Mouse (Mus musculus) embryonic facial prominence, embryonic 10.5 days (tissue): ENCODE results near the gene Grin2b. TPM values are rescaled to one million over a fixed set of nuclear protein-coding genes. Genes with fewer than 3 reads are reported as not detected.
A peak's percentile ranks its signal among the peaks of the same experiment; 100 is the strongest.

ENCODE experiments used
- DNase-seq: peaks from one replicate; pipeline ENCODE4 v3.0.0-alpha.2; 2017; ENCODE audit warnings: low spot score
- H3K27ac ChIP-seq: fragments of 300-500 bp; sonication (generic); replicated peaks from 2 replicates; pipeline ENCODE4 v1.5.1; 2016; ENCODE audit warnings: mild to moderate bottlenecking
- H3K27me3 ChIP-seq: fragments of 300-500 bp; sonication (generic); replicated peaks from 2 replicates; pipeline ENCODE4 v1.6.1; 2016; ENCODE audit warnings: low read depth, mild to moderate bottlenecking; ENCODE audit not compliant: poor library complexity, severe bottlenecking
- H3K36me3 ChIP-seq: fragments of 300-500 bp; sonication (generic); replicated peaks from 2 replicates; pipeline ENCODE4 v1.6.1; 2016; ENCODE audit warnings: mild to moderate bottlenecking, moderate library complexity
- H3K4me1 ChIP-seq: fragments of 300-500 bp; sonication (generic); 2 replicates; pipeline ENCODE4 v1.6.1; 2016
- H3K4me3 ChIP-seq: fragments of 300-500 bp; sonication (generic); 2 replicates; pipeline ENCODE4 v1.5.1; 2016; ENCODE audit warnings: mild to moderate bottlenecking, moderate library complexity
- H3K9me3 ChIP-seq: fragments of 300-500 bp; sonication (generic); 2 replicates; pipeline ENCODE4 v1.6.1; 2016; ENCODE audit warnings: mild to moderate bottlenecking
- WGBS: fragments of 180-500 bp; shearing (Covaris S2); methylation state at CpG from one replicate; pipeline ENCODE4 v1.1.7; 2016; 5-methylcytosine and 5-hydroxymethylcytosine counted together
- polyA plus RNA-seq: library from polyadenylated mRNA; unstranded; fragments of >200 nt; fragmentation: Nextera tagmentation; extraction: Ambion mirVana; gene quantifications from 2 replicates; pipeline ENCODE4 v1.2.1, GENCODE M21; 2016

Grin2b gene
- polyA plus RNA-seq, 1 experiment from 2014 or later, result 0.02 TPM

DNA sequence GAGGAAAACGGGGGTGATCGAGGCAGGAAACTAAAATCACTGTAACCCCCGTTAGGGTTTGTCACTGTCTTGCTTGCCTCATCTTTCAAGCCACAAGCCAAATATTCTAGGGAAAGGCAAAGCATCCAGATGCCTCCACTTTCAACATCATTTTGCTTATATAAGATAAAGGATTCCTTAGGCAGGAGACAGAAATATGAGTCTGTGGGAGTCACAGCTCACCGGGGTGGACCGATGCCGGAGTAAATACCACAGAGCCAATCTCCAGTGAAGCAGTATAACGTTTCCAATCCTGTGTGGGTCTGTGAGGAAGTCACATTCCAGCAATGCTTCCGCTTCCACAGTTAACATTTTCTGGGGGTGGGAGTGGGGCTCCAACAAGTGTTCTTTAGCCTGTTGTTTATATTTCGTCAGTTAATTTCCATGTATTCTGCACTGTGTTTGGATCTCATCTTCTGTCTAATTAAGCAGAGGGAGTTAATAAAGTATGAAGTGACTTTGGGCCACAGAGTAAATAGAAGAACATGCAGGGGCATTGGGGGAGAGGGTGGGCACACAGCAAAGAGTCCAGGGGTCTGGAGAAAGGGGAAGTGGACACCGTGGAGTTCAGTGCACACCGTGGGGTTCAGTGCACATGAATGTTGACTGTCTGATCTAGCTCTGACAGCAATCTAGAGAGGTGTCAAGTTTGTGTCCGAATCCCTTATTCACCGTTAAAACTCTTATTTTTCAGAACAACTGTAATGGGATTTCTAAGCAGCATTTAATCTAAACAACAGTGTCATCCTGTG, 374.9 kb downstream of the Grin2b start:
- Histone ChIP-seq H3K4me3 (no peak overlapping the region), H3K4me1 (0 out of 2 replicates have a peak, but pooled peaks cover 3% of the 10 kb centered on the region), H3K27me3 (no peaks in the 10 kb centered on the region), H3K36me3 (no peaks in the 10 kb centered on the region), H3K9me3 (no peaks in the 10 kb centered on the region), H3K27ac (no peak overlapping the region)
- DNase-seq, result peak; percentile 9
- WGBS, result 79% methylated on average over 13 of the region's 13 CpGs

DNA sequence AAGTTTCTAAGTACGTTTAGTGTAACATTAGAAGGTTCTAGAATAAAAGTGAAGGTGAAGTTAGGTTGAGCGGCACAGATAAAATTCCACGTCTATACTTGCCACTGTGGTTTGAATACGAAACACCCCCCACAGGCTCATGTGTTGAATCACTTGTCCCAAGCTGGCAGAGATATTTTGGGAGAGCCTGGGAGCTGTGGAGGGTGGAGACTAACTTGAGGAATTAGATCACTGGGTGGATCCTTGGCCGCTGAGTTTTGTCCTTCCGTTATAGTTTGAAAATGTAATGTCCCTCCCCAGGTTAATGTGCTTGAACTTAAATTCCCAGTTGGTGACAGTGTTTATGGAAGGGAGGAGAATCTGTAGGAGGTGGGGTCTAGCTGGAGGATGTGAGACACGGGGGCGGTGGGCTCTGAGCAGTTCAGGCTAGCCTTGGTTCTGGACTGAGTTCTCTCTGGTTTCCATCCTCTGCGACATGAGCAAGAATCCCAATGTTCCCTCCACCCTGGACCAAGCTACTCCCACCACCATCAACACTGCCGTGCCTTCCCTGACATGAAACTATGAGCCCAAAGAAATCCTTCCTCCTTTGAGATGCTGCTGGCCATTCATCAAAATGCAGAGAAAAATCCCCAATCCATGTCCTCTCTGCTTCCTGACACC, 375.8 kb downstream of the Grin2b start:
- H3K4me1 ChIP-seq, result 0 out of 2 replicates have a peak, but pooled peaks cover 3% of the 10 kb centered on the region
- no peaks in the 10 kb centered on the region for H3K36me3 ChIP-seq
- no peaks in the 10 kb centered on the region for H3K27me3 ChIP-seq
- no peaks in the 10 kb centered on the region for H3K9me3 ChIP-seq
- H3K4me3 ChIP-seq, result no peak overlapping the region
- no peak overlapping the region for H3K27ac ChIP-seq
- no peak for DNase-seq
- WGBS, result 83% methylated on average over 10 of the region's 10 CpGs

DNA sequence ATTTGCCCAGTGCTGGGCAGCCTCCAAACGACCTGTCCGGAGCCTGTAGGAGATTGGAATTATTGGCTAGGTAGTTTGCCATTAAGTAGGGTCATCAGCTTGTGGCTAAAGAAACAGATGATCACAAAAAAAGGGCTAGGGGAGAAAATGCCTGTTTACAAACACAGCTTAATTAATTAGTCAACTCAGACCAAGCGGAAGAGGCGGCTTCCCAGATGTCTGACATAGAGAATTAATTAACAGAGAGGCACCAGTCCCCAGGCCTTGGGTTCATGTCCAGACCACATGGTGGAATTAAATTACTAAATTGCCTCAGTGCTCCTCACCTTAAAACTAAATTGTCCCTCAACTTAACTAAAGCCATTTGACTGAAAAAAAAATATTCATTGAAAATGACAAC, 376.4 kb downstream of the Grin2b start:
- Histone ChIP-seq H3K4me3 (no peak overlapping the region), H3K27ac (no peak overlapping the region), H3K9me3 (no peaks in the 10 kb centered on the region), H3K27me3 (no peaks in the 10 kb centered on the region), H3K4me1 (0 out of 2 replicates have a peak, but pooled peaks cover 3% of the 10 kb centered on the region), H3K36me3 (no peaks in the 10 kb centered on the region)
- 75% methylated on average over 4 of the region's 4 CpGs for WGBS
- DNase-seq, result no peak

DNA sequence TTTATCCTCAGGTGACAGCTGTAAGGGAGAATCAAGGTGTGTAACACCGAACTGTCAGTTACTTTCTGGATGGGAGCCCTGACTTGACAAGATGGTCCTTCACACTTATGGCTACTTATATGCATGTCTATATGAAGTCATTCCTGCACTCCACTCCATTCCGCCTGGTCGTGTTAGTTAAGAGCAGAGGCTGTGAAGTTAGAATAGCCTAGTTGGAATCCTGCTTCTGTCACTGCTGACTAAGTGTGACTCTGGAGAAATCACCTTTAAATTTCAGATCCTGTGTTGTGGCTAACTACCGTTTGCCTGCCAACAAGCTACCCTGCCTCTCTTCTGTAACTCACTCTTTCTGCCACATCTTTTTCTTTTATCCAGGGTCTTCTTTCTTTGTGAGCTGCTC, 381.9 kb downstream of the Grin2b start:
- 90% methylated on average over 4 of the region's 4 CpGs for WGBS
- H3K4me1 ChIP-seq, result no peaks in the 10 kb centered on the region
- no peaks in the 10 kb centered on the region for H3K27me3 ChIP-seq
- no peak overlapping the region for H3K4me3 ChIP-seq
- DNase-seq, result no peak
- no peaks in the 10 kb centered on the region for H3K36me3 ChIP-seq
- H3K27ac ChIP-seq, result no peak overlapping the region
- H3K9me3 ChIP-seq, result no peaks in the 10 kb centered on the region

DNA sequence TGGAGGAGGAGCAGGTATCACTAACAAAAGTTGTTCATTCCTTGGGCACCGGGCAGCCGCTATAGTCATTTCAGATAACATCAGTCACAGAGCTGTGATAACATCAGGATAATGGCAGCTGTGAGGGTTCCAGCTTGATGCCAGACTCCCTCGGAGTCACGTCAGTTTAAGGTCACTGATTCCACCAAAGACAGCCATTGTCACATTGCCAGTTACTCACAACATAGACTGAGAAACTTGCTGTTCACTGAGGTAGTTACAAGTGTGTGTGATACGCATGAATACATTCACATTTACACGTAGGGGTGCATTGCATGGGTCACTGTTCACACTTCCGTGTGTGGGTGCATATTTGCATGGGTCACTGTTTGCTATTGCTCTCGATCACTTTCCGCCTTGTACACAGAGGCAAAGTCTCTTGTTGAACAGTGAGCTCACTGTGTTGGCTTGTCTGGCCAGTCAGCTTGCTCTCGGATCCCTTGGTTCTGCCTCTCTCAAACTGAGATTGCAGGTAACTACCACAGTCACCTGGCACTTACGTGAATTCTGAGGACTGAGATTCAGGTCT, 383.6 kb downstream of the Grin2b start:
- no peak for DNase-seq
- no peak overlapping the region for H3K27ac ChIP-seq
- no peak overlapping the region for H3K4me3 ChIP-seq
- no peaks in the 10 kb centered on the region for H3K4me1 ChIP-seq
- no peaks in the 10 kb centered on the region for H3K36me3 ChIP-seq
- no peaks in the 10 kb centered on the region for H3K9me3 ChIP-seq
- H3K27me3 ChIP-seq, result no peaks in the 10 kb centered on the region
- 87% methylated on average over 11 of the region's 11 CpGs for WGBS

DNA sequence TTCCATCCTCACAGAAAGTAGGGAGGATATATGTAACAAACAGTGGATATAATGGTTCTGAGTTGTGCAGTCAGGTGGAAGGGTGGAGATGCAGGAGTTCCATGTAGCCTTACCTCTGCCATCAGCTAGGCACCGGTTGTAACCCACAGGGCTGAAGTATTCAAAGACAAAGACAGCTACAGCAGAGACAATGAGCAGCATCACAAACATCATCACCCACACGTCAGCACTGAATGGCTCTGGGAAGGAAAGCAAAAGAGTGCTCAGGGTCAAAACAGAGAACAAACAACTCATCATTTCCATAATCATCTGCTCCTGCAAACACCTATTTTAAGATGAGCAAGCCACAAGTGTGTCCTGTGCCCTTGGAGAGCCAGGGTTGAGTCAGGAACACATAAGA, 398.6 kb downstream of the Grin2b start:
- H3K27me3 ChIP-seq, result no peaks in the 10 kb centered on the region
- WGBS, result 78% methylated on average over 2 of the region's 2 CpGs
- H3K36me3 ChIP-seq, result no peaks in the 10 kb centered on the region
- H3K4me1 ChIP-seq, result no peaks in the 10 kb centered on the region
- no peak overlapping the region for H3K27ac ChIP-seq
- no peak overlapping the region for H3K4me3 ChIP-seq
- H3K9me3 ChIP-seq, result no peaks in the 10 kb centered on the region
- no peak for DNase-seq

DNA sequence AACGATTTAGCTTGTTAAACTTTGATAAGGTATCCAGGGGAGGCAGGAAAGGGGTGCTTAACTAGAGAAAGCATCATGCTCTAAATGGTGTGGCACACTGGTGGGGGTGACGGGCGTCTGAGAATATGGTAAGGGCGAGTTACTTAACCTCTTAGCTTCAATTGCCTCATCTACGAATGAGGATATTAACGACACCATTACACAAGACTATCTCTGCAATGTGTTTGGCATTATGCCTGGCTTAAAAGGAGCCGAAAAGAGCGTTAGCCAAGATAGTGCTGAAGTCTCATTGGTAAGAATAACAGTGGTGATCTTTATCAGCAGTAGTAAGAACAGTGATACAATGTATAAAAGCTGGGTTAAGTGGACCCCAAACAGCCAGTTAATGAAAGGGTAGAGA, 405.7 kb downstream of the Grin2b start:
- Histone ChIP-seq H3K4me3 (no peak overlapping the region), H3K27ac (no peak overlapping the region), H3K36me3 (no peaks in the 10 kb centered on the region), H3K4me1 (no peaks in the 10 kb centered on the region), H3K27me3 (no peaks in the 10 kb centered on the region), H3K9me3 (no peaks in the 10 kb centered on the region)
- no peak for DNase-seq
- WGBS, result 87% methylated on average over 8 of the region's 8 CpGs

DNA sequence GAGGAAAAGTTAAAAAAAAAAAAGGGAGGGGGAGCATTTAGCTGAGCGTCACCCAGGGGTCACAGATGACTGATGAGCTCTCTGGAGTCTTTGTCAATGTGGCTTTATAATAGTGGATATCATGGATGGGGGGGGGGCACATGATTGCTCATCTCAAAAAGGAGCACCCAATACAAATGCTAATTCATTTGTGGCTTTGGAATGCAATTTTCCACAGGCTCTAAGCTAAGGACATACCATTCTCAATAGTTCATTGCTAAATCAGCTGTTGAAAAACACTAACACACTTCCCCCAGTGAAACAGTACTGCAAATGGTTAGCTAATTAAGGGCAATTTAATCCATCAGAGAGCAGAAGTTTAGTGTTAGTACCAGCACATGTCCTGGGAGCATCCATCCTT, 414.6 kb downstream of the Grin2b start:
- Histone ChIP-seq H3K4me1 (0 out of 2 replicates have a peak, but pooled peaks cover 5% of the 10 kb centered on the region), H3K27me3 (no peaks in the 10 kb centered on the region)
- 70% methylated on average over 1 of the region's 1 CpGs for WGBS

DNA sequence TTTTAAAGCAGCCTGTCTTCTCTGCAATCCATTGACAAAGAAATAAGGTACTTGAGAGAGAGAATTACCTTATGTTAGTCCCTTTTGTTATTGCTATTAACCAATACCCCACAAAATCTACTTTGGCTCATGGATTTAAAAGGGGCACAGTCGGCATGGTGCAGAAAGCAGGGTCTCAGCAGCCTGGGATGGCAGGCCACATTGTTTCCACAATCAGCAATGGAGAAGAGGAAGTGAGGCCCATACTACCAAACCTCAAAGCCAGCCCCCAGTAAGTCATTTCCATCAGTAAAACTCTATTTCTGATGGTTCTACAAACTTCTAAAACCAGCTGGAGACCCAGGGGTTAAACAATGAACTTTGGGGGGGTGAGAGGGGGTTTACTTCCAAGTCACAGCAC, 417.2 kb downstream of the Grin2b start:
- 79% methylated on average over 1 of the region's 1 CpGs for WGBS
- Histone ChIP-seq H3K27ac (no peak overlapping the region), H3K9me3 (no peaks in the 10 kb centered on the region), H3K4me3 (no peak overlapping the region), H3K27me3 (no peaks in the 10 kb centered on the region), H3K36me3 (no peaks in the 10 kb centered on the region), H3K4me1 (0 out of 2 replicates have a peak, but pooled peaks cover 5% of the 10 kb centered on the region)
- DNase-seq, result no peak

More for the DNA sequence above, 414.6 kb downstream of the Grin2b start:
- Histone ChIP-seq H3K4me3 (no peak overlapping the region), H3K9me3 (no peaks in the 10 kb centered on the region), H3K27ac (no peak overlapping the region), H3K36me3 (no peaks in the 10 kb centered on the region)
- no peak for DNase-seq

DNA sequence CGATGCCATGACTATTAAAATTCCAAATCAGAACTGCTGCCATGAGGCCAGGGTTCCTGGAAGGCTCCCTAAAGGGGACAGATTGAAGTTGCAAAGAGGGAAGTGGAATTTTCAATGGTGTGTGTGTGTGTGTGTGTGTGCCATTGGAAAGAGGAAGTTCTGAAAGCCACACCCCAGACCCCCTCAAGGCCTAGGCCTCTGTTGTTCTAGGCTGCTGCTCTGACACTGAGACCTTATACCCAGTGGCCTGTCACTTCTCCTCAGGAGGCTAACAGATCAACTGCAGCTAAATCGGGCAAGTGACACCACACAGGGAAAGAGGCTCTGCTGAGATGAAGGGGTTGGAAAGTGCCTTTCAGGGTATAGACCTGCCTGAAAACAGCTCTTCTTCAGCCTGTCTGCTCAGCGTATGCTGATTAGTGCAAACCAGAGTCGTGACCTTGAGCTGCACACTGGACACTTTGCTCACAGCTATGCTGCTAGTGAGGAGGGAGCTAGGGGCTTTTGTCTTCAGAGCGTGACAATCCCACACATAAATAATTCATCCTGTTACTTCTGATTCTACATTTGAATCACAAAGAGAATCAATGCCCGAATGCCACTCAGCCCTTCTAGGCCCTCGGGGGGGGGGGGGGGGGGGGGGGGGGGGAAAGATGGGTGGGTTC, 424.8 kb downstream of the Grin2b start:
- Histone ChIP-seq H3K9me3 (no peaks in the 10 kb centered on the region), H3K27me3 (no peaks in the 10 kb centered on the region), H3K4me3 (no peak overlapping the region), H3K36me3 (no peaks in the 10 kb centered on the region), H3K27ac (0 out of 2 replicates have a peak overlapping the region, but pooled peaks have one; percentile 19), H3K4me1 (no peaks in the 10 kb centered on the region)
- 72% methylated on average over 7 of the region's 7 CpGs for WGBS
- no peak for DNase-seq

DNA sequence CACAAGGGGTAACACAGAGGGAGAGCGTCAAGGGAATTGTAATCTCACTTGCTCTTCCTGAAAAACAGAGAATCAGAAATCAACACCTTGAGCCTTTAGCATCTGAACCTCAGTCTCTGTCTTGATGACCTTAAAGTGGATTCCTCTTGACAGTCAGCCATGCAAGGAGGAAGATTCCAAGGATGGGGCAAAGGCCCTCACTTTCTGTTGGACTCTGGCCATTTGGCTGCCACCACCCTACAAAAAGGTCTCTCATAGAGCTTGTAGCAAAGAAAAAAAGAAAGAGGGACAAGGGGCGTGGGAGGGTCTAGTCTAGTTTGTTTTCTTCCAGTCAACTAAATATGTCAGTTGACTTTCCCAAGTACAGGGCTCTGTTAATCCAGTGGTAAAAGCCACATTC, 427.7 kb downstream of the Grin2b start:
- Histone ChIP-seq H3K9me3 (no peaks in the 10 kb centered on the region), H3K4me3 (no peak overlapping the region), H3K27me3 (no peaks in the 10 kb centered on the region), H3K4me1 (no peaks in the 10 kb centered on the region), H3K27ac (no peak overlapping the region), H3K36me3 (no peaks in the 10 kb centered on the region)
- DNase-seq, result no peak
- 88% methylated on average over 2 of the region's 2 CpGs for WGBS

DNA sequence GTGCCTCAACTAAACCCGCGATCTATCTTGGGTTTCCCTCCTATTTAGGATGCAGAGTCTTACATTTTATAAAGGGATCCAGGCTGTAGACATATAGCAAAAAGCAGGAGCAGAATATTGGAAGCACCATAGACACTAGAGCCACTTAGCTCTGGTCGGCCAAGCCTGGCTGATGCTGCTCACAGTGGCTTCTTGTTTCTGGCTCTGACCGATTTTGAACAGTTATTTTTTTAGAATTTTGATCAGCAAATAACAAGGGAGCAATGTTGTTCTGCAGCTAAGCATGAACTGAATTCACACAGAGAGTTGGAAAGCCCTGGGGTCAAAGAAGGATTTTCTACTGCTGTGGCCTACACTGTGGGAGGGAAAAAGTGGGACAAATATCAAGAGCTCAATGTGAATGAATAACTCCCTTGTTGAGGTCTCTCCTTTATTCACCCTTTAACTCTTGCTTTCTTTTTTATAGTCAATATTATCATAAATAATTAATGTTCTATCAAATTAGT, 439.0 kb downstream of the Grin2b start:
- Histone ChIP-seq H3K4me3 (no peak overlapping the region), H3K36me3 (no peaks in the 10 kb centered on the region), H3K27ac (no peak overlapping the region), H3K27me3 (no peaks in the 10 kb centered on the region), H3K4me1 (no peaks in the 10 kb centered on the region), H3K9me3 (peaks cover 10% of the 10 kb centered on the region)
- DNase-seq, result no peak
- WGBS, result 86% methylated on average over 4 of the region's 4 CpGs
